Mouse (Mus musculus) E14TG2a.4 (cell line): ENCODE data around the gene Gpc1.
A peak's percentile ranks its signal among the peaks of the same experiment; 100 is the strongest.

Experiments
- H3K27me3 ChIP-seq: 2 replicates; pipeline ENCODE4 v1.6.1; 2014; ENCODE audit warnings: low read length, control low read depth; ENCODE audit not compliant: insufficient read depth
- H3K36me3 ChIP-seq: 2 replicates; pipeline ENCODE4 v1.6.1; 2014; ENCODE audit warnings: low read length, control low read depth; ENCODE audit not compliant: insufficient read depth
- H3K4me1 ChIP-seq: replicated peaks from 2 replicates; pipeline ENCODE4 v1.6.1; 2014; ENCODE audit warnings: low read depth, low read length, control low read depth
- H3K4me3 ChIP-seq: replicated peaks from 2 replicates; pipeline ENCODE4 v1.5.1; 2014; ENCODE audit warnings: mild to moderate bottlenecking, low read length
- H3K9me3 ChIP-seq: 2 replicates; pipeline ENCODE4 v1.6.1; 2014; ENCODE audit warnings: low read length, control low read depth
- CTCF ChIP-seq: conservative IDR thresholded peaks from 2 replicates; pipeline ENCODE4 v1.5.1; 2014; ENCODE audit warnings: low read length
- NANOG ChIP-seq: IDR thresholded peaks from 2 replicates; pipeline ENCODE4 v1.6.1; 2014; ENCODE audit warnings: borderline replicate concordance, low read length, mixed read lengths
- POU5F1 ChIP-seq: IDR thresholded peaks from 2 replicates; pipeline ENCODE4 v1.6.1; 2014; ENCODE audit warnings: low read length, borderline replicate concordance

Gpc1 gene

GRCm38 (mm10) chr1:92880101-92880500 is 48.7 kb downstream of the Gpc1 start:
- Histone ChIP-seq H3K9me3 (no peaks in the 10 kb centered on the region), H3K27me3 (peaks cover 45% of the 10 kb centered on the region), H3K36me3 (no peaks in the 10 kb centered on the region), H3K4me1 (peaks cover 16% of the 10 kb centered on the region), H3K4me3 (no peak overlapping the region)
- TF ChIP-seq NANOG: no peak
- TF ChIP-seq CTCF: no peak
- TF ChIP-seq POU5F1: no peak

GRCm38 (mm10) chr1:92881982-92882381 is 50.5 kb downstream of the Gpc1 start:
- Histone ChIP-seq H3K4me1 (peaks cover 16% of the 10 kb centered on the region), H3K27me3 (peaks cover 52% of the 10 kb centered on the region), H3K9me3 (no peaks in the 10 kb centered on the region), H3K36me3 (no peaks in the 10 kb centered on the region), H3K4me3 (no peak overlapping the region)
- TF ChIP-seq NANOG (no peak), CTCF (no peak), POU5F1 (no peak)

GRCm38 (mm10) chr1:92888901-92889655 is 57.6 kb downstream of the Gpc1 start:
- peaks cover 2% of the 10 kb centered on the region; the same call in 1 of the 2 replicates for H3K9me3 ChIP-seq
- H3K4me1 ChIP-seq: peaks cover 14% of the 10 kb centered on the region
- H3K36me3 ChIP-seq: no peaks in the 10 kb centered on the region
- no peak overlapping the region for H3K4me3 ChIP-seq
- TF ChIP-seq POU5F1: no peak
- no peak; the same call in 1 of the 2 replicates for TF ChIP-seq NANOG
- no peak for TF ChIP-seq CTCF
- peaks cover 45% of the 10 kb centered on the region for H3K27me3 ChIP-seq

- H3K4me1 ChIP-seq: peaks cover 14% of the 10 kb centered on the region
- H3K27me3 ChIP-seq: peaks cover 31% of the 10 kb centered on the region
- TF ChIP-seq POU5F1 (no peak), NANOG (no peak), CTCF (no peak)
- no peaks in the 10 kb centered on the region for H3K36me3 ChIP-seq
- H3K4me3 ChIP-seq: no peak overlapping the region
- peaks cover 2% of the 10 kb centered on the region; the same call in 1 of the 2 replicates for H3K9me3 ChIP-seq
Measured at GRCm38 (mm10) chr1:92892791-92893190, 61.3 kb downstream of the Gpc1 start.

GRCm38 (mm10) chr1:92893896-92894295 is 62.5 kb downstream of the Gpc1 start:
- no peak for TF ChIP-seq CTCF
- no peak for TF ChIP-seq NANOG
- no peak for TF ChIP-seq POU5F1
- H3K9me3 ChIP-seq: peaks cover 2% of the 10 kb centered on the region; the same call in 1 of the 2 replicates
- H3K4me1 ChIP-seq: peaks cover 10% of the 10 kb centered on the region
- no peaks in the 10 kb centered on the region for H3K36me3 ChIP-seq
- peaks cover 23% of the 10 kb centered on the region for H3K27me3 ChIP-seq
- no peak overlapping the region for H3K4me3 ChIP-seq

- Histone ChIP-seq H3K4me1 (peaks cover 7% of the 10 kb centered on the region), H3K4me3 (no peak overlapping the region), H3K27me3 (peaks cover 25% of the 10 kb centered on the region), H3K9me3 (no peaks in the 10 kb centered on the region), H3K36me3 (no peaks in the 10 kb centered on the region)
- TF ChIP-seq POU5F1 (no peak), CTCF (peak; percentile 93), NANOG (no peak)
Measured at GRCm38 (mm10) chr1:92895089-92895488, 63.6 kb downstream of the Gpc1 start.

GRCm38 (mm10) chr1:92902786-92903185 is 71.3 kb downstream of the Gpc1 start, which contains the start of gene Ankmy1:
Gene Ankmy1, minus strand, starts transcription at chr1:92902906.
- Histone ChIP-seq H3K4me1 (peaks cover 32% of the 10 kb centered on the region), H3K27me3 (peaks cover 32% of the 10 kb centered on the region), H3K4me3 (peak within 1 kb of the TSS; percentile 63), H3K9me3 (no peaks in the 10 kb centered on the region), H3K36me3 (peaks cover 8% of the 10 kb centered on the region)
- TF ChIP-seq NANOG (no peak), CTCF (no peak), POU5F1 (no peak)

- Histone ChIP-seq H3K9me3 (no peaks in the 10 kb centered on the region), H3K4me1 (peaks cover 39% of the 10 kb centered on the region), H3K4me3 (no peak overlapping the region), H3K27me3 (peaks cover 32% of the 10 kb centered on the region), H3K36me3 (peaks cover 8% of the 10 kb centered on the region)
- TF ChIP-seq POU5F1 (no peak), CTCF (no peak), NANOG (no peak)
Measured at GRCm38 (mm10) chr1:92903627-92904026, 72.2 kb downstream of the Gpc1 start.
